Mouse (Mus musculus) heart, postnatal 0 days (tissue): Measurements from ENCODE around the gene Cd300c2.

ENCODE experiments used
- CTCF ChIP-seq: IDR thresholded peaks from 2 replicates; pipeline ENCODE4 v1.5.1; 2016; ENCODE audit warnings: antibody characterized with exemption, control low read depth, low read depth
- EP300 ChIP-seq: IDR thresholded peaks from 2 replicates; pipeline ENCODE4 v1.6.1; 2016; ENCODE audit warnings: antibody characterized with exemption, low read depth

DNA sequence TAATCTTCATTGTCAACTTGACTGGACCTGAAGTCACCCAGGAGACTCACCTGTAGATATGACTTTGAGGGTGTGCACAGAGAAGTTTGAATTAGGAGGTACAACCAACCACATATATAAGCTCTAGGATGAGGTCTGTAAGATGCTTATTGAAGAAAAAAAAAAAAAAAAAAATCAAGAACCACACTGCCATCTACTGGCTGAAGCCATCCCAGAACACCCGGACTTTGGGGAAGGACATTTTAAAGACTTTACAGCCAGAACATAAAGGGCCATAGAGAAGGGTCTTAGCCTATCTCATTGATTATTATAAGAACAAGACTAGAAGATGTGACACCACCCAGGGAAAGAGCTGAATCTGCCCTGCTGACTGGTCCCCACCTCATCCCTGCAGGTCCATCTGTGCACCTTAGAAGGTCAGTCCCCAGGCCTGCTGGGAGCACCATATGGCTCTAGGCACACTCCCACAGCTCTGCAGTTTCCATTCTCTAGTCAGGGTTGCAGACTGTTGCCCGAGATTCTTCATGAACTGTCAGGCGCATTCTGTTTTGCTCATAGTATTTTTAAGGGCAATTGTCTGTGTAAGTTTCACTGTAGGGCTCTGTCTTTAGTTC, 47.7 kb upstream of the Cd300c2 start:
- TF ChIP-seq CTCF: no peak
- no peak for TF ChIP-seq EP300
